Mouse (Mus musculus) gastrocnemius, postnatal 36 days (tissue): ENCODE measurements at regions not wholly inside any gene's neighbourhood (a gene's known extent, or its start where the extent isn't known, plus 50 kb on each side); places are given as distances from the start of the nearest gene placed in this dataset.

Experiments used
- DNase-seq, 2 experiments: peaks; one replicate each; pipeline ENCODE4 v3.0.0; 2022
- intact Hi-C: fragments of 180-260 bp; cut with DNase I; formaldehyde crosslinking; loops from one replicate; pipeline ENCODE4 v1.15.1; 2025

- intact Hi-C loops, result no loop called here
- no peak for DNase-seq
These were observed 797.1 kb upstream of the Slit2 start for GRCm38 (mm10) chr5:47185868-47186267.

- intact Hi-C loops, result no loop called here
- no peak for DNase-seq
These were observed 780.6 kb upstream of the Slit2 start for GRCm38 (mm10) chr5:47202164-47202914.

GRCm38 (mm10) chr5:47202915-47203296 is 780.0 kb upstream of the Slit2 start:
- no peak for DNase-seq
- intact Hi-C loops, result no loop called here

- intact Hi-C loops, result no loop called here
- DNase-seq, result no peak
These were observed 772.4 kb upstream of the Slit2 start for GRCm38 (mm10) chr5:47210542-47210941.

- no peak for DNase-seq
- intact Hi-C loops, result no loop called here
These were observed 767.5 kb upstream of the Slit2 start for GRCm38 (mm10) chr5:47215421-47215820.

- intact Hi-C loops, result no loop called here
- no peak for DNase-seq
These were observed 757.7 kb upstream of the Slit2 start for GRCm38 (mm10) chr5:47225247-47225646.

GRCm38 (mm10) chr5:47236094-47236493 is 746.8 kb upstream of the Slit2 start:
- no peak for DNase-seq
- intact Hi-C loops, result no loop called here

- no peak for DNase-seq
- intact Hi-C loops, result no loop called here
These were observed 742.9 kb upstream of the Slit2 start for GRCm38 (mm10) chr5:47240060-47240459.

GRCm38 (mm10) chr5:47240586-47240985 is 742.4 kb upstream of the Slit2 start:
- DNase-seq, result no peak
- intact Hi-C loops, result no loop called here

GRCm38 (mm10) chr5:47254835-47255369 is 728.0 kb upstream of the Slit2 start:
- no peak for DNase-seq
- intact Hi-C loops, result no loop called here

- no peak for DNase-seq
- intact Hi-C loops, result no loop called here
These were observed 721.1 kb upstream of the Slit2 start for GRCm38 (mm10) chr5:47261658-47262411.

- intact Hi-C loops, result no loop called here
- DNase-seq, result no peak
These were observed 710.3 kb upstream of the Slit2 start for GRCm38 (mm10) chr5:47272642-47273041.

- DNase-seq, result no peak
- intact Hi-C loops, result no loop called here
These were observed 709.3 kb upstream of the Slit2 start for GRCm38 (mm10) chr5:47273389-47274255.

- intact Hi-C loops, result no loop called here
These were observed 708.7 kb upstream of the Slit2 start for GRCm38 (mm10) chr5:47274256-47274638.

GRCm38 (mm10) chr5:47276231-47277195 is 706.4 kb upstream of the Slit2 start:
- intact Hi-C loops, result no loop called here
- no peak for DNase-seq

More at GRCm38 (mm10) chr5:47274256-47274638, 708.7 kb upstream of the Slit2 start:
- no peak for DNase-seq

GRCm38 (mm10) chr5:47279630-47280029 is 703.3 kb upstream of the Slit2 start:
- intact Hi-C loops, result no loop called here
- no peak for DNase-seq

- DNase-seq, result no peak
- intact Hi-C loops, result no loop called here
These were observed 683.3 kb upstream of the Slit2 start for GRCm38 (mm10) chr5:47299602-47300001.

- intact Hi-C loops, result no loop called here
- DNase-seq, result no peak
These were observed 665.4 kb upstream of the Slit2 start for GRCm38 (mm10) chr5:47317506-47317905.

GRCm38 (mm10) chr5:47318147-47318546 is 664.8 kb upstream of the Slit2 start:
- DNase-seq, result no peak
- intact Hi-C loops, result no loop called here
